Mouse (Mus musculus) lung, postnatal 0 days (tissue): ENCODE measurements around the gene Gm17019. TPM values are rescaled to one million over a fixed set of nuclear protein-coding genes. Genes with fewer than 3 reads are reported as not detected.
A peak's percentile ranks its signal among the peaks of the same experiment; 100 is the strongest.
"Not testable (repeated sequence)": the region's sequence is repeated elsewhere in the genome, so short reads cannot be mapped to it uniquely, and the experiment has no call there.

Experiments used
- ATAC-seq: fragments of 200-750 bp; cut with Nextera tagmentation; 2 replicates; pipeline ENCODE4 v1.8.0; 2017; ENCODE audit warnings: moderate library complexity
- DNase-seq: peaks from one replicate; pipeline ENCODE4 v3.0.0-alpha.2; 2016; ENCODE audit warnings: low spot score
- H3K27ac ChIP-seq: fragments of 300-500 bp; sonication (generic); 2 replicates; pipeline ENCODE4 v1.5.1; 2014; ENCODE audit warnings: antibody characterized with exemption, mild to moderate bottlenecking, low read length, mixed read lengths
- H3K27me3 ChIP-seq: fragments of 300-500 bp; sonication (generic); replicated peaks from 2 replicates; pipeline ENCODE4 v1.6.1; 2014; ENCODE audit warnings: low read length, mixed read lengths; ENCODE audit not compliant: insufficient read depth
- H3K36me3 ChIP-seq: fragments of 300-500 bp; sonication (generic); 2 replicates; pipeline ENCODE4 v1.6.1; 2014; ENCODE audit warnings: low read length, mixed read lengths; ENCODE audit not compliant: insufficient read depth
- H3K4me1 ChIP-seq: fragments of 300-500 bp; sonication (generic); 2 replicates; pipeline ENCODE4 v1.6.1; 2014; ENCODE audit warnings: antibody characterized with exemption, low read depth, low read length, mixed read lengths; ENCODE audit not compliant: insufficient read depth
- H3K4me2 ChIP-seq: fragments of 300-500 bp; sonication (generic); replicated peaks from 2 replicates; pipeline ENCODE4 v1.6.1; 2014; ENCODE audit warnings: low read depth, mild to moderate bottlenecking, low read length, moderate library complexity, mixed read lengths
- H3K4me3 ChIP-seq: fragments of 300-500 bp; sonication (generic); 2 replicates; pipeline ENCODE4 v1.5.1; 2014; ENCODE audit warnings: low read depth, low read length
- H3K9ac ChIP-seq: fragments of 300-500 bp; sonication (generic); replicated peaks from 2 replicates; pipeline ENCODE4 v1.6.1; 2014; ENCODE audit warnings: low read depth, mild to moderate bottlenecking
- H3K9me3 ChIP-seq: fragments of 300-500 bp; sonication (generic); 2 replicates; pipeline ENCODE4 v1.6.1; 2016; ENCODE audit warnings: low read length, mixed read lengths
- WGBS: fragments of 180-500 bp; shearing (Covaris S2); extraction: QIAGEN DNeasy Blood & Tissue Kit; methylation state at CpG from one replicate; pipeline ENCODE4 v1.1.7; 2014; 5-methylcytosine and 5-hydroxymethylcytosine counted together
- polyA plus RNA-seq: library from polyadenylated mRNA; unstranded; fragments of >200 nt; fragmentation: Nextera tagmentation; extraction: Ambion mirVana; gene quantifications from 2 replicates; pipeline ENCODE4 v1.2.1, GENCODE M21; 2015

Gm17019 gene
- polyA plus RNA-seq, 1 experiment from 2014 or later = not detected

DNA sequence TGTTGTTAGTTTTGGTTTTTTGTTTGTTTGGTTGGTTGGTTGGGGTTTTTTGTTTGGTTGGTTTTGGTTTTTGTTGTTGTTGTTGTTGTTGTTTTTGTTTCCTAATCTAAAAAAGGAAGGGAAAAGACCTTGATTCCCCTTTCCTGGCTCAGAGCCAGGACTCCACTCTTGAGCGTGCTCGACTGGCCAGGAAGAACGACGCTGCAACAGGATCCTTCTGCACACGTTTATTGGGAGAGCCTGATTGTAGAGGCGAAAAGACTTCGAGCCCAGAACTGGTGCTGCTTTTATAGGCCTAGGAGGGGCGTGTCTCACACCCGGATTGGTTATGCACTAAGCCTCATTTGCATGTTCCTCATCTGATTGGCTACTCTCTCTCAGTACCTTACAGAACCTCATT is 34.7 kb downstream of the Gm17019 start:
- ATAC-seq, H3K9me3 ChIP-seq, H3K36me3 ChIP-seq, H3K27me3 ChIP-seq, H3K4me1 ChIP-seq, H3K4me3 ChIP-seq, H3K4me2 ChIP-seq, H3K9ac ChIP-seq, H3K27ac ChIP-seq, DNase-seq: not testable (repeated sequence)
- 77% methylated on average over 9 of the region's 9 CpGs for WGBS

DNA sequence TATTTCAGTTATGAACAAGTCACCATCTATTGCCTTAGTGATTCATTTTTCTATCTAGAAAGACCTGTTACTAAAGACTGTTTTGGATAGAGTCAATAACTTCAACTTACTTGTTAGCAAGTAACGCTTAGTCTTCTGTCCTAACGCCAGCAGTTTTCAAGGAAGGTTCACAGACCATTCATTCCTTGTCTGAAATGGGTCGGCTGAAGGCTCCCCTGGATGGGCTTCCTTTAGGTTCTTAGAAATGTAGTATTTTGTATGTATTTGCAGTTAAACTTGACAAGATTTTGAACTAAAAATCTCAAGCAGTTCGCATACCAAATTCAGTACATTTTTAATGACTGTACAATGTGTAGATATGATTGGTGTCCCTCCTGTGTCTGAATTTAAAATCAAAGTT is 35.2 kb downstream of the Gm17019 start:
- not testable (repeated sequence) for H3K9ac ChIP-seq, ATAC-seq

DNA sequence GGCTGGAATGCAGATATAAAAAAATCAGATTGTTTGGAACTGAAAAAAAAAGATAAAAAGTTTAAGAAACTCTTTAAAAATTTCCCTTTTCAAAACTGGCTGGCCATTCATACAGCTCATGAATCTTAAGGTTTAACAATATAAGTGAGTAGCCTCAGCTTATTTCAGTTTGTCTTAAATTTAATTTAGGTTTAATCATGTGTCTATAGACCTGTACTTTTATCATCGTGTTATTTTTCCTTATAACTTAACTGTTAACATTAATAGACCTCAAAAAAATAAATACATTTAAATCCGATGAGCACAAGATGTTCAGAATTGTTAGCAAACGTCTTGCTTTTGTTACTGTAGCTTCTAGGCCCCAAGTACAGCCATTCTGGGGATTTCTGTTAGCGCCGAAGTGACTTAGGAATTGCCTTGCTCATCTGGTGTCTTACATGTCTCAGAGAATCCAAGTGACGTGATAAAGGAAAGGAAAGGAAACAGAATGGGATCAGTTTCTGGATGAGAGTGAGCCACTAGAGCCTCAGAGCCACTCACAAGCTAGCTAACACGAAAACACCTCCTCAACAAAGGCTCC is 36.0 kb downstream of the Gm17019 start:
- H3K4me3 ChIP-seq, H3K9me3 ChIP-seq, H3K27ac ChIP-seq, DNase-seq, H3K36me3 ChIP-seq, H3K4me2 ChIP-seq, H3K27me3 ChIP-seq, H3K9ac ChIP-seq, ATAC-seq, H3K4me1 ChIP-seq: not testable (repeated sequence)
- WGBS = 64% methylated on average over 6 of the region's 7 CpGs

More for the DNA sequence above, 35.2 kb downstream of the Gm17019 start:
- WGBS = 74% methylated on average over 4 of the region's 4 CpGs
- DNase-seq = peak; percentile 4
- not testable (repeated sequence) for H3K27me3 ChIP-seq, H3K4me1 ChIP-seq, H3K4me2 ChIP-seq, H3K4me3 ChIP-seq, H3K9me3 ChIP-seq, H3K36me3 ChIP-seq, H3K27ac ChIP-seq

DNA sequence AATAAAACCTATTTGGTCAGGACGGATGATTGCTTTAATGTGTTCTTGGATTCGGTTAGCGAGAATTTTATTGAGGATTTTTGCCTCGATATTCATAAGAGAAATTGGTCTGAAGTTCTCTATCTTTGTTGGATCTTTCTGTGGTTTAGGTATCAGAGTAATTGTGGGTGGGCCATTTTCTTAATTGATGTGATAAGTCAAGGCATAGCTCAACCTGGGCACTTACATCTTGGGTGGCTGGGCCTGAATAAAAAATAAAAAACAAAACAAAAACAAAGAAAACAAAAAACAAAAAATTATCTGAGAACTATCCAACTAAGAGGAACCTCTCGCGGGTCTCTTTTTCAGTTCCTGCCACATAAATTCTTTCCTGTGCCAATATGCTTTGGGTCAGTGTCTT is 38.7 kb downstream of the Gm17019 start:
- not testable (repeated sequence) for H3K4me1 ChIP-seq, H3K9ac ChIP-seq, H3K36me3 ChIP-seq, H3K27me3 ChIP-seq, H3K9me3 ChIP-seq, H3K27ac ChIP-seq, H3K4me3 ChIP-seq, DNase-seq, H3K4me2 ChIP-seq
- peak; percentile 65 for ATAC-seq
- 82% methylated on average over 6 of the region's 6 CpGs for WGBS

DNA sequence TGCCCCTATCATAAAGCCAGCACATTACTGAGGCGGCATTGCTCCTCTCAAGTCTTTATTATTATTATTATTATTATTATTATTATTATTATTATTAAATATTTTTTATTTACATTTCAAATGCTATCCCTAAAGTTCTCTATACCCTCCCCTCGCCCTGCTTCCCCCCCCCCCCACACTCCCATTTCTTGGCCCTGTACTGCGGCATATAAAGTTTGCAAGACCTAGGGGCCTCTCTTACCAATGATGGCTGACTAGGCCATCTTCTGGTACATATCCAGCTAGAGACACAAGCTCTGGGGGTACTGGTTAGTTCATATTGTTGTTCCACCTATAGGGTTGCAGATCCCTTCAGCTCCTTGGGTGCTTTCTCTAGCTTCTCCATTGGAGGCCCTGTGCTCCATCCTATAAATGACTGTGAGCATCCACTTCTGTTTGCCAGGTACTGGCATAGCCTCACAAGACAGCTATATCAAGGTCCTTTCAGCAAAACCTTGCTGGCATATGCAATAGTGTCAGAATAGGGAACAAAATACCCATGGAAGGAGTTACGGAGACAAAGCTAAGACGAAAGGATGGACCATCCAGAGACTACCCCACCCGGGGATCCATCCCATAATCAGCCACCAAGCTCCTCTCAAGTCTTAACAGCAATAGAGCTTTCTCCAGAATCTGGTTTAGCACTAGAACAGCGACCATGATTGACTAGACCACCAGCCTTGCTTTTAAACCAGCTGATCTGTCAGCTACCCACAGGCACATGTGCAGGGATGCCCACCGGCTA is 42.2 kb downstream of the Gm17019 start:
- not testable (repeated sequence) for ATAC-seq
- WGBS = 75% methylated on average over 7 of the region's 8 CpGs

DNA sequence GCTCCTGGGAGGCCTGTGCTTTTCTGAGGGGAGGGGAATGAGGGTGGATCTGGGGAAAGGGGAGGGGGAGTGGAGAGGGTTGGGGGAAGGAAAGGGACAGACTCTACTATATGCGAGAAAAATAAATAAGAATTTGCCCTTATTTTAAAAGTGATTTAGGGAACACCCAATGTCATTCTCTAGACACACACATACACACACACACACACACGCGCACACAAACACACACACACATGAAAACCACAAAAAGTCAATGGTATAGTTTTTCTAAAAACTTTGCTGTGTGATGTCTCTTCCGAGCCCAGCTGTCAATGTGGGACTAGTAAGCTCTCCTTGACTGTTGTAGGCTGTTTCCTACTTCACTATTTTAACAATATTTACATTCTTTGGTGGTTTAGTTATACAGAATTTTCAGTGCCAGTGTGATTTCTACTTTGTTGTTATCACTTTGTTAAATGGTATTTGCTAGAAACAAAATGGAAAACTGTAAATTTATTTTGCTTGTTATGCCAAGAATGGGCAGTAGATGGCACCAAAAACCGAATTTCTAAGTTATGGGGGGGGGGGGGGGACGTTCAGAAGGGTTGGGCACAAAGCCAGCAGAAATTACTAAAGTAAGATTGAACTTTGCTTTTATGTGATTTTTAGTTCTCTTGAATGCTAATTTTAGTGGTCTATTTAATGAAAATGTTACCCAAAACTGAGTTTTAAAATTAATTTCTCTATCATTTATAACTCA is 46.0 kb downstream of the Gm17019 start:
- not testable (repeated sequence) for H3K36me3 ChIP-seq

More for the DNA sequence above, 42.2 kb downstream of the Gm17019 start:
- DNase-seq, H3K4me3 ChIP-seq, H3K36me3 ChIP-seq, H3K27me3 ChIP-seq, H3K9me3 ChIP-seq, H3K4me2 ChIP-seq, H3K27ac ChIP-seq, H3K9ac ChIP-seq, H3K4me1 ChIP-seq: not testable (repeated sequence)

More for the DNA sequence above, 46.0 kb downstream of the Gm17019 start:
- H3K27ac ChIP-seq, DNase-seq, H3K27me3 ChIP-seq, H3K9ac ChIP-seq, H3K4me3 ChIP-seq, H3K4me2 ChIP-seq, H3K9me3 ChIP-seq, H3K4me1 ChIP-seq: not testable (repeated sequence)
- ATAC-seq = peak; percentile 35; the same call in 1 of the 2 replicates
- WGBS = 34% methylated on average over 5 of the region's 6 CpGs

Other genes starting within 250 kb of the Gm17019 start
- gene Gm9758, start 118.1 kb downstream of the Gm17019 start, polyA plus RNA-seq = not detected in 2 replicates
- not detected in 2 replicates for gene Speer4e, start 94.6 kb downstream of the Gm17019 start, polyA plus RNA-seq
- not detected in 2 replicates for gene Gm10354, start 54.1 kb downstream of the Gm17019 start, polyA plus RNA-seq